ENCODE assay signal across 22 mouse cellular contexts in genomic region chr3:127743614-127744365, GRCm38 (mm10). TPM values are rescaled to one million over a fixed set of nuclear protein-coding genes. Genes with fewer than 3 reads are reported as not detected.
A peak's percentile ranks its signal among the peaks of the same experiment; 100 is the strongest.
DNase-seq lines count a peak whose midpoint lies in the region; ATAC-seq and TF ChIP-seq lines count a peak whose summit lies in the region.
"Had no signal": no experiment of that assay in that cellular context is flagged by ENCODE, and none has a peak within 500 bp of the region (broad histone marks: within the 10 kb centered on the region; RNA-seq: fewer than 3 reads in every experiment).

No protein-coding gene starts in this region.

- H3K36me3 ChIP-seq in forebrain, embryonic 12.5 days (replicated peaks): no peaks in the 10 kb centered on the region
- H3K36me3 ChIP-seq in forebrain, postnatal 0 days (ENCODE audit: insufficient read depth): no peaks in the 10 kb centered on the region
- no peaks in the 10 kb centered on the region for H3K36me3 ChIP-seq in neural tube, embryonic 12.5 days
- no peaks in the 10 kb centered on the region for H3K36me3 ChIP-seq in neural tube, embryonic 15.5 days
- H3K36me3 ChIP-seq in intestine, postnatal 0 days (ENCODE audit: control insufficient read depth, insufficient read depth): no peaks in the 10 kb centered on the region
- H3K36me3 ChIP-seq in neural tube, embryonic 14.5 days (ENCODE audit: control insufficient read depth, insufficient read depth, low read length): no peaks in the 10 kb centered on the region
- H3K36me3 ChIP-seq: embryonic facial prominence, embryonic 15.5 days; heart, embryonic 15.5 days; hindbrain, embryonic 10.5 days had no signal

- no peak overlapping the region for H3K9ac ChIP-seq in forebrain, embryonic 12.5 days
- H3K9ac ChIP-seq in forebrain, postnatal 0 days: no peak overlapping the region
- no peak overlapping the region for H3K9ac ChIP-seq in neural tube, embryonic 12.5 days
- no peak overlapping the region for H3K9ac ChIP-seq in neural tube, embryonic 15.5 days (replicated peaks)
- no peak overlapping the region for H3K9ac ChIP-seq in intestine, postnatal 0 days (ENCODE audit: low read depth, low read length)
- no peak overlapping the region for H3K9ac ChIP-seq in neural tube, embryonic 14.5 days (replicated peaks; ENCODE audit: low read depth, low read length)
- H3K9ac ChIP-seq: embryonic facial prominence, embryonic 15.5 days; heart, embryonic 15.5 days; hindbrain, embryonic 14.5 days had no signal

- 64% methylated on average over 14 of the region's 14 CpGs for WGBS in forebrain, embryonic 12.5 days
- WGBS in forebrain, postnatal 0 days: 66% methylated on average over 14 of the region's 14 CpGs
- WGBS in neural tube, embryonic 12.5 days: 43% methylated on average over 14 of the region's 14 CpGs
- WGBS in neural tube, embryonic 15.5 days: 40% methylated on average over 13 of the region's 14 CpGs
- WGBS in intestine, postnatal 0 days: 58% methylated on average over 13 of the region's 14 CpGs
- 40% methylated on average over 13 of the region's 14 CpGs for WGBS in neural tube, embryonic 14.5 days

- no peak for DNase-seq in forebrain, postnatal 0 days
- DNase-seq in frontal cortex, postnatal 25 days (ENCODE audit: low spot score in 2 of 2): no peak
- DNase-seq in left cerebral cortex, postnatal 10 days (ENCODE audit: extremely low spot score in 1 of 2, low spot score in 2 of 2): no peak
- DNase-seq: adrenal gland, postnatal 10 days; cerebellum, adult 11 months; cerebellum, adult 8-10 months; cerebellum, postnatal 14 days; embryo, embryonic 11 days; gastrocnemius, postnatal 10 days; heart, adult 2 months; heart, postnatal 14 days had no signal

- peaks cover 46% of the 10 kb centered on the region for H3K4me1 ChIP-seq in forebrain, embryonic 12.5 days
- peaks cover 3% of the 10 kb centered on the region; the same call in 1 of the 2 replicates for H3K4me1 ChIP-seq in forebrain, postnatal 0 days (ENCODE audit: insufficient read depth)
- H3K4me1 ChIP-seq in neural tube, embryonic 12.5 days: peaks cover 17% of the 10 kb centered on the region
- H3K4me1 ChIP-seq in neural tube, embryonic 15.5 days: peaks cover 16% of the 10 kb centered on the region
- no peaks in the 10 kb centered on the region for H3K4me1 ChIP-seq in intestine, postnatal 0 days (replicated peaks; ENCODE audit: control insufficient read depth, insufficient read depth, low read length)
- H3K4me1 ChIP-seq in neural tube, embryonic 14.5 days (ENCODE audit: control insufficient read depth, insufficient read depth, low read length): peaks cover 4% of the 10 kb centered on the region; the same call in 1 of the 2 replicates
- H3K4me1 ChIP-seq: embryonic facial prominence, embryonic 15.5 days; heart, embryonic 15.5 days had no signal

- H3K4me2 ChIP-seq in forebrain, embryonic 12.5 days: no peak overlapping the region
- H3K4me2 ChIP-seq in forebrain, postnatal 0 days (ENCODE audit: low read depth): no peak overlapping the region
- H3K4me2 ChIP-seq in neural tube, embryonic 12.5 days (replicated peaks): no peak overlapping the region
- H3K4me2 ChIP-seq in neural tube, embryonic 15.5 days: no peak overlapping the region
- H3K4me2 ChIP-seq in intestine, postnatal 0 days (replicated peaks; ENCODE audit: low read depth): no peak overlapping the region
- no peak overlapping the region for H3K4me2 ChIP-seq in neural tube, embryonic 14.5 days (ENCODE audit: low read depth, low read length)
- H3K4me2 ChIP-seq: embryonic facial prominence, embryonic 15.5 days; heart, embryonic 11.5 days; heart, embryonic 15.5 days; hindbrain, embryonic 14.5 days had no signal

- 0 out of 2 replicates have a peak, but pooled peaks cover 4% of the 10 kb centered on the region for H3K9me3 ChIP-seq in forebrain, embryonic 12.5 days
- no peaks in the 10 kb centered on the region for H3K9me3 ChIP-seq in forebrain, postnatal 0 days (ENCODE audit: low read length)
- no peaks in the 10 kb centered on the region for H3K9me3 ChIP-seq in neural tube, embryonic 12.5 days
- no peaks in the 10 kb centered on the region for H3K9me3 ChIP-seq in neural tube, embryonic 15.5 days (replicated peaks)
- H3K9me3 ChIP-seq in intestine, postnatal 0 days (ENCODE audit: control insufficient read depth): no peaks in the 10 kb centered on the region
- no peaks in the 10 kb centered on the region for H3K9me3 ChIP-seq in neural tube, embryonic 14.5 days (ENCODE audit: control insufficient read depth, low read length)
- H3K9me3 ChIP-seq: heart, embryonic 15.5 days; hindbrain, embryonic 10.5 days had no signal

- ATAC-seq in forebrain, embryonic 12.5 days (ENCODE audit: low FRiP score): no peak
- ATAC-seq in forebrain, postnatal 0 days: no peak
- ATAC-seq in neural tube, embryonic 12.5 days (ENCODE audit: low FRiP score, low read depth): peak; percentile 45; the same call in 1 of the 2 replicates
- no peak for ATAC-seq in neural tube, embryonic 15.5 days (ENCODE audit: low FRiP score)
- ATAC-seq in intestine, postnatal 0 days: peak; percentile 96
- ATAC-seq in neural tube, embryonic 14.5 days (ENCODE audit: low read depth): peak; percentile 64; the same call in 1 of the 2 replicates

- peaks cover 57% of the 10 kb centered on the region for H3K27me3 ChIP-seq in forebrain, embryonic 12.5 days
- no peaks in the 10 kb centered on the region for H3K27me3 ChIP-seq in forebrain, postnatal 0 days (ENCODE audit: insufficient read depth, low read length)
- H3K27me3 ChIP-seq in neural tube, embryonic 12.5 days (replicated peaks): peaks cover 12% of the 10 kb centered on the region
- peaks cover 32% of the 10 kb centered on the region for H3K27me3 ChIP-seq in neural tube, embryonic 15.5 days (replicated peaks)
- H3K27me3 ChIP-seq in intestine, postnatal 0 days (replicated peaks; ENCODE audit: control insufficient read depth, insufficient read depth, low read length): no peaks in the 10 kb centered on the region
- H3K27me3 ChIP-seq in neural tube, embryonic 14.5 days (ENCODE audit: control insufficient read depth, insufficient read depth, low read length): 0 out of 2 replicates have a peak, but pooled peaks cover 3% of the 10 kb centered on the region

- TF ChIP-seq CTCF in forebrain, postnatal 0 days (IDR thresholded peaks at IDR 0.05; ENCODE audit: low read depth): no peak
- TF ChIP-seq CTCF in intestine, postnatal 0 days (IDR thresholded peaks at IDR 0.05; ENCODE audit: low read depth): no peak

- intact Hi-C loops in left cerebral cortex, postnatal 10 days (cut with DNase I): no loop called here

- no peak overlapping the region for H3K4me3 ChIP-seq in forebrain, embryonic 12.5 days (replicated peaks)
- H3K4me3 ChIP-seq in forebrain, postnatal 0 days (ENCODE audit: low read depth, low read length): no peak overlapping the region
- H3K4me3 ChIP-seq in neural tube, embryonic 12.5 days: no peak overlapping the region
- no peak overlapping the region for H3K4me3 ChIP-seq in neural tube, embryonic 15.5 days (replicated peaks)
- no peak overlapping the region for H3K4me3 ChIP-seq in intestine, postnatal 0 days (ENCODE audit: low read depth, low read length)
- no peak overlapping the region for H3K4me3 ChIP-seq in neural tube, embryonic 14.5 days (ENCODE audit: low read depth, low read length)
- H3K4me3 ChIP-seq: embryonic facial prominence, embryonic 15.5 days; erythroblast, embryonic 14.5 days; heart, adult 2 months; heart, embryonic 15.5 days; hindbrain, embryonic 10.5 days had no signal

- 0 out of 2 replicates have a peak overlapping the region, but pooled peaks have one; percentile 13 for H3K27ac ChIP-seq in forebrain, embryonic 12.5 days
- H3K27ac ChIP-seq in forebrain, postnatal 0 days (ENCODE audit: low read depth, low read length): no peak overlapping the region
- H3K27ac ChIP-seq in neural tube, embryonic 12.5 days: no peak overlapping the region
- H3K27ac ChIP-seq in neural tube, embryonic 15.5 days (replicated peaks): no peak overlapping the region
- H3K27ac ChIP-seq in intestine, postnatal 0 days (ENCODE audit: low read depth, low read length): no peak overlapping the region
- no peak overlapping the region for H3K27ac ChIP-seq in neural tube, embryonic 14.5 days (ENCODE audit: low read depth, low read length)
- H3K27ac ChIP-seq: embryonic facial prominence, embryonic 15.5 days; heart, adult 2 months; heart, embryonic 15.5 days; hindbrain, embryonic 10.5 days; hindbrain, embryonic 14.5 days had no signal

RNA-seq across cellular contexts. Expression of gene Alpk1, which starts 36.5 kb away (rescaled TPM):
- 1.6 and 2.2 TPM in 2 replicates for polyA plus RNA-seq in forebrain, embryonic 12.5 days (2016; fragmentation: Nextera tagmentation; extraction: Ambion mirVana)
- 1.3 and 3.5 TPM in 2 replicates for total RNA-seq in forebrain, postnatal 0 days (2014; rRNA removed)
- polyA plus RNA-seq in forebrain, postnatal 0 days (2015; fragmentation: Nextera tagmentation; extraction: Ambion mirVana): 0.30 and 0.39 TPM in 2 replicates
- polyA plus RNA-seq in neural tube, embryonic 12.5 days (2016; fragmentation: Nextera tagmentation; extraction: Ambion mirVana): 1.3 and 1.7 TPM in 2 replicates
- polyA plus RNA-seq in neural tube, embryonic 15.5 days (2015; fragmentation: Nextera tagmentation; extraction: Ambion mirVana): 0.61 and 0.96 TPM in 2 replicates
- 0.85 and 1.6 TPM in 2 replicates for polyA plus RNA-seq in intestine, postnatal 0 days (2015; fragmentation: Nextera tagmentation; extraction: Ambion mirVana)
- 0.31 and 0.54 TPM in 2 replicates for polyA plus RNA-seq in neural tube, embryonic 14.5 days (2014; fragmentation: Nextera tagmentation; extraction: Ambion mirVana)
- 1 to 10 TPM; 3.9 to 5.9 TPM for total RNA-seq in left cerebral cortex, postnatal 10 days (2021)
- polyA plus RNA-seq: erythroblast, embryonic 14.5 days had no signal

RNA-seq across cellular contexts. Expression of gene Tifa, which starts 45.8 kb away (rescaled TPM):
- polyA plus RNA-seq in forebrain, embryonic 12.5 days (2016; fragmentation: Nextera tagmentation; extraction: Ambion mirVana): 3.8 and 4.2 TPM in 2 replicates
- 2.4 and 4.2 TPM in 2 replicates for total RNA-seq in forebrain, postnatal 0 days (2014; rRNA removed)
- 2.6 and 2.7 TPM in 2 replicates for polyA plus RNA-seq in forebrain, postnatal 0 days (2015; fragmentation: Nextera tagmentation; extraction: Ambion mirVana)
- 3.0 and 3.1 TPM in 2 replicates for polyA plus RNA-seq in neural tube, embryonic 12.5 days (2016; fragmentation: Nextera tagmentation; extraction: Ambion mirVana)
- polyA plus RNA-seq in neural tube, embryonic 15.5 days (2015; fragmentation: Nextera tagmentation; extraction: Ambion mirVana): 3.6 and 6.0 TPM in 2 replicates
- polyA plus RNA-seq in intestine, postnatal 0 days (2015; fragmentation: Nextera tagmentation; extraction: Ambion mirVana): 63.0 and 71.8 TPM in 2 replicates
- polyA plus RNA-seq in neural tube, embryonic 14.5 days (2014; fragmentation: Nextera tagmentation; extraction: Ambion mirVana): 2.5 and 3.2 TPM in 2 replicates
- 1 to 10 TPM; 2.8 to 3.0 TPM for total RNA-seq in left cerebral cortex, postnatal 10 days (2021)

Comparison
In these comparisons a context has a peak if more than half of its experiments do, and no peak if none do; other contexts are left out.
1. ATAC-seq: peak in neural tube, embryonic 12.5 days (single experiment), intestine, postnatal 0 days (single experiment) and neural tube, embryonic 14.5 days (single experiment); none in forebrain, embryonic 12.5 days (single experiment), forebrain, postnatal 0 days (single experiment) and neural tube, embryonic 15.5 days (single experiment).